Mouse (Mus musculus) intestine, postnatal 0 days (tissue): ENCODE results near the gene 4930404H24Rik. TPM values are rescaled to one million over a fixed set of nuclear protein-coding genes. Genes with fewer than 3 reads are reported as not detected.
A peak's percentile ranks its signal among the peaks of the same experiment; 100 is the strongest.

ENCODE experiments used
- ATAC-seq: fragments of 200-750 bp; cut with Nextera tagmentation; 2 replicates; pipeline ENCODE4 v1.8.0; 2017; ENCODE audit warnings: mild to moderate bottlenecking, moderate TSS enrichment, moderate library complexity
- H3K27ac ChIP-seq: fragments of 300-500 bp; sonication (generic); 2 replicates; pipeline ENCODE4 v1.5.1; 2014; ENCODE audit warnings: mild to moderate bottlenecking, low read depth, low read length, moderate library complexity
- H3K27me3 ChIP-seq: fragments of 300-500 bp; sonication (generic); replicated peaks from 2 replicates; pipeline ENCODE4 v1.6.1; 2014; ENCODE audit warnings: low read length, mixed read lengths; ENCODE audit not compliant: control insufficient read depth, insufficient read depth
- H3K36me3 ChIP-seq: fragments of 300-500 bp; sonication (generic); 2 replicates; pipeline ENCODE4 v1.6.1; 2014; ENCODE audit warnings: mild to moderate bottlenecking, moderate library complexity; ENCODE audit not compliant: control insufficient read depth, insufficient read depth
- H3K4me1 ChIP-seq: fragments of 300-500 bp; sonication (generic); replicated peaks from 2 replicates; pipeline ENCODE4 v1.6.1; 2014; ENCODE audit warnings: antibody characterized with exemption, low read length, mixed read lengths; ENCODE audit not compliant: control insufficient read depth, insufficient read depth
- H3K4me2 ChIP-seq: fragments of 300-500 bp; sonication (generic); replicated peaks from 2 replicates; pipeline ENCODE4 v1.6.1; 2014; ENCODE audit warnings: low read depth, mild to moderate bottlenecking, moderate library complexity
- H3K4me3 ChIP-seq: fragments of 300-500 bp; sonication (generic); 2 replicates; pipeline ENCODE4 v1.5.1; 2014; ENCODE audit warnings: low read depth, low read length
- H3K9ac ChIP-seq: fragments of 300-500 bp; sonication (generic); 2 replicates; pipeline ENCODE4 v1.6.1; 2014; ENCODE audit warnings: mild to moderate bottlenecking, low read depth, low read length
- H3K9me3 ChIP-seq: fragments of 300-500 bp; sonication (generic); 2 replicates; pipeline ENCODE4 v1.6.1; 2016; ENCODE audit warnings: mixed run types; ENCODE audit not compliant: control insufficient read depth
- CTCF ChIP-seq: sonication (generic); IDR thresholded peaks from 2 replicates; pipeline ENCODE4 v1.5.1; 2016; ENCODE audit warnings: low read depth, mild to moderate bottlenecking, control low read depth, antibody characterized with exemption, moderate library complexity
- WGBS: fragments of 180-500 bp; shearing (Covaris S2); extraction: QIAGEN DNeasy Blood & Tissue Kit; methylation state at CpG from one replicate; pipeline ENCODE4 v1.1.7; 2014; 5-methylcytosine and 5-hydroxymethylcytosine counted together
- polyA plus RNA-seq: library from polyadenylated mRNA; unstranded; fragments of >200 nt; fragmentation: Nextera tagmentation; extraction: Ambion mirVana; gene quantifications from 2 replicates; pipeline ENCODE4 v1.2.1, GENCODE M21; 2015

Gene 4930404H24Rik
- polyA plus RNA-seq, 1 experiment from 2014 or later: not detected

GRCm38 (mm10) chr2:153496898-153497297, 4.3 kb downstream of the 4930404H24Rik start:
- H3K9me3 ChIP-seq: no peaks in the 10 kb centered on the region
- peaks cover 4% of the 10 kb centered on the region; the same call in 1 of the 2 replicates for H3K4me1 ChIP-seq
- H3K27ac ChIP-seq: no peak overlapping the region
- H3K36me3 ChIP-seq: no peaks in the 10 kb centered on the region
- ATAC-seq: no peak
- H3K4me3 ChIP-seq: no peak overlapping the region
- TF ChIP-seq CTCF: no peak
- no peak overlapping the region for H3K9ac ChIP-seq
- 59% methylated on average over 13 of the region's 13 CpGs for WGBS
- H3K27me3 ChIP-seq: no peaks in the 10 kb centered on the region
- H3K4me2 ChIP-seq: no peak overlapping the region

DNA sequence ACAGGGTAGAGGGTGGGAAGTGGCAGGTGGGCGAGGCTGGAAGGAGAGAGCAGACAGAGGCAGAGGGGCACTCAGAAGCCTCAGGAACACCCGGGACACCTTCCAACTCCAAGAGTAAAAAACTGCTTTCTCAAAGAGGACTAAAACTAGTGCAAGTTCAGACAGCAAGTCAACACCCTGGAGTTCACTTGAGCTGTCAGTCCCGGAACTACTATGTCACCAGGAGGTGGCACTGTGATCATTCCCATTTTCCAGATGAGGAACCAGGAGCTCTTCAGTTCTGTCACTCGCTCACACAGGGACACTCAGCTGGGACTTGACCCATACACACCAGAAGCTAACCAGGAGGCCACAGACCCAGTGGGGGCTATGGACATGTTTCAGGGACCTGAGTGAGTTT, 6.6 kb downstream of the 4930404H24Rik start:
- H3K4me1 ChIP-seq: peaks cover 4% of the 10 kb centered on the region; the same call in 1 of the 2 replicates
- TF ChIP-seq CTCF: peak; percentile 68
- H3K36me3 ChIP-seq: no peaks in the 10 kb centered on the region
- no peaks in the 10 kb centered on the region for H3K9me3 ChIP-seq
- H3K9ac ChIP-seq: no peak overlapping the region
- ATAC-seq: no peak
- no peak overlapping the region for H3K4me2 ChIP-seq
- no peaks in the 10 kb centered on the region for H3K27me3 ChIP-seq
- H3K4me3 ChIP-seq: no peak overlapping the region
- no peak overlapping the region for H3K27ac ChIP-seq
- 55% methylated on average over 4 of the region's 4 CpGs for WGBS

GRCm38 (mm10) chr2:153506385-153506784, 13.8 kb downstream of the 4930404H24Rik start:
- 69% methylated on average over 5 of the region's 5 CpGs for WGBS
- Histone ChIP-seq H3K4me3 (no peak overlapping the region), H3K4me2 (no peak overlapping the region), H3K36me3 (no peaks in the 10 kb centered on the region), H3K9ac (no peak overlapping the region), H3K27ac (no peak overlapping the region), H3K27me3 (no peaks in the 10 kb centered on the region), H3K4me1 (peaks cover 5% of the 10 kb centered on the region), H3K9me3 (no peaks in the 10 kb centered on the region)
- no peak for ATAC-seq
- no peak for TF ChIP-seq CTCF

DNA sequence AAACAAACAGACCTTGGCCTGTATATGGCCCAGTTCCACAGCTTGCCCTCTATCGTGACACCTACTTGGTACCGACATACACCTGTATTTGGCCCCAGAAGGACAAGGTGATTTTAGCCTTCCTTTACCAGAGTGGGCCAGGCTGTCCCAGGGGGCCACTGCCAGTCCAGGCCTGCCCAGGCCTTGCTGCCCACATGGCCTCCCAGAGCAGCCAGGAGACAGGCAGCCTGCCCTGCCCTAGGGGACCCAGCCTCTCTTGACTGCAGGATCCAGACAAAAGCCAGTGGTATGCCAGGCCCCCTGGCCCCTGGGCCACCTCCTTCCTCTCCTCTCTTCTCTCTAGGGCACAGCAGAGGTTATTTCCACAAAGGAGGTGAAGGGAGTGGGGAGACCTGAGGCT, 15.4 kb downstream of the 4930404H24Rik start:
- Histone ChIP-seq H3K4me1 (peaks cover 5% of the 10 kb centered on the region), H3K36me3 (no peaks in the 10 kb centered on the region), H3K9me3 (no peaks in the 10 kb centered on the region), H3K4me3 (no peak overlapping the region), H3K4me2 (no peak overlapping the region), H3K27ac (no peak overlapping the region), H3K27me3 (no peaks in the 10 kb centered on the region), H3K9ac (no peak overlapping the region)
- TF ChIP-seq CTCF: no peak
- 98% methylated on average over 2 of the region's 2 CpGs for WGBS
- ATAC-seq: no peak

DNA sequence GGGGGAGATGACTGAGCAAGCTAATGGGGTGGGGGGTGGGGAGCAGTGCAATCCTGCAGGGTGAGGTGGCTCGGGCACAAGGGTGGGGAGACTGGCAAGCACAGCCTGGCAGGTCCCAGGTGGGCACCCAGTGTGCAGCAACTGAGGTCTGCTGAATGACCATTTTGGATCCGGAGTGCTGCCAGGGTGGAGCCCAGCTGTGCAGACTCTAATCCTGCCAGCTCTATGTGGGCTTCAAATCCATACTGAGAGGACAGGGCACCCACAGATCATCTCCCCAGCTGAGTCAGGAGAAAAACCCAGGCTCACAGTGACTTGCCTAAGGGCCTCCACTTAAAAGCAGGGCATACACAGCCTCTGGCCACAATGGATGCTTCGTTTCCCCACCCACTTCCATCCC, 15.8 kb downstream of the 4930404H24Rik start:
- H3K36me3 ChIP-seq: no peaks in the 10 kb centered on the region
- no peaks in the 10 kb centered on the region for H3K9me3 ChIP-seq
- H3K27ac ChIP-seq: no peak overlapping the region
- H3K9ac ChIP-seq: no peak overlapping the region
- TF ChIP-seq CTCF: no peak
- no peak overlapping the region for H3K4me2 ChIP-seq
- ATAC-seq: no peak
- WGBS: 75% methylated on average over 3 of the region's 3 CpGs
- no peaks in the 10 kb centered on the region for H3K27me3 ChIP-seq
- peaks cover 5% of the 10 kb centered on the region for H3K4me1 ChIP-seq
- no peak overlapping the region for H3K4me3 ChIP-seq

DNA sequence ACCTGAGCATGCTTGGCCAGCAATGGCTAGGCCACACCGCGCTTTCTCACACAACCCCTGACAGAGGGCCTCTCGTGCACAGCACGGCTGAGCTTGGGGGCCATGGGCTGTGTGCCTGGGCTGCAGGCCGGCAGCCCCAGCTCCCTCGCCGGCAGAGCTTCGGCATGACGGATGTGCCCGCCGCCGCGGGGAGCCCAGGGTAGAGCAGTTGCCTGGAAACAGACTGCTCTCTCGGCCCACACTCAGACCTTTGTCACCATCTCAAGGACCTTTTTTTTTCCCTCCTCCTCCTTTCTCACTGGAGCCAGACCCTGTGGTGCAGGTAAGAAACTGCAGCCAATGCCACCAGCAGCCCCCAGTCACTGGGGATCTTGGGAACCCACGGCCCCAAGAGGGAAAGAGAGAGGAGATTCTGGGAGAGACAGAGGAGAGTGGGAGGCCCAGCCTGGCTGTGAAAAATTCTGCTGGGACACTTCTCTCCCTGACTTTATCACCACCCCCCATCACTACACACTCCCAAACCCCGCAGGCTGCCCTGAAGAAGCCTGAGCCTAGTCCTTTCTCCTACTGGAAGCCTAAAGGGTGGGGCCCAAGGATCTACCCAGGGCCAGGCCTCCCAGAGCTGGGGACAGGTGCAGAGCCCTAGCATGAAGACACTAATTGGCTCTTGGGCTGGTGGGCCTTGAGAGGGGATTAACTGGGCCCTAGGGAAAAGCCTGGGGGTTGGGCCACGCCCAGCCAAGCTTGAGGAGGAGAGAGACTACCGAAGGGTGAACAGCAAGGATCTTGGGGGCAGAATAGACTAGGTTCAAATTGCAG, 16.8 kb downstream of the 4930404H24Rik start:
- TF ChIP-seq CTCF: no peak
- Histone ChIP-seq H3K4me2 (peak overlapping the region; percentile 45), H3K27me3 (no peaks in the 10 kb centered on the region), H3K9me3 (no peaks in the 10 kb centered on the region), H3K9ac (no peak overlapping the region; the same call in 1 of the 2 replicates), H3K36me3 (no peaks in the 10 kb centered on the region), H3K4me1 (peaks cover 5% of the 10 kb centered on the region), H3K4me3 (no peak overlapping the region), H3K27ac (no peak overlapping the region)
- 17% methylated on average over 18 of the region's 18 CpGs for whole genome bisulfite sequencing
- peak; percentile 31; the same call in 1 of the 2 replicates for ATAC-seq
